In genomic region chr4:55534510-55534909, GRCm38 (mm10) we compare ENCODE assay signal across 18 mouse cellular contexts. TPM values are rescaled to one million over a fixed set of nuclear protein-coding genes. Genes with fewer than 3 reads are reported as not detected.
DNase-seq lines count a peak whose midpoint lies in the region; ATAC-seq and TF ChIP-seq lines count a peak whose summit lies in the region.
"Had no signal": no experiment of that assay in that cellular context is flagged by ENCODE, and none has a peak within 500 bp of the region (broad histone marks: within the 10 kb centered on the region; RNA-seq: fewer than 3 reads in every experiment).

No protein-coding gene starts in this region.

- DNase-seq in embryonic facial prominence, embryonic 14.5 days (ENCODE audit: low spot score) = no peak
- no peak for DNase-seq in embryonic facial prominence, embryonic 10.5 days (ENCODE audit: low spot score)
- DNase-seq in limb, embryonic 10.5 days (ENCODE audit: low spot score) = no peak
- no peak for DNase-seq in adrenal gland, postnatal 25 days
- DNase-seq in adrenal gland, postnatal 14 days = no peak
- DNase-seq: cerebellum, adult 9-11 months; right cerebral cortex, postnatal 4 days had no signal

- peaks cover 6% of the 10 kb centered on the region; the same call in 1 of the 2 replicates for H3K27me3 ChIP-seq in embryonic facial prominence, embryonic 14.5 days (replicated peaks; ENCODE audit: control insufficient read depth, insufficient read depth, low read length)
- H3K27me3 ChIP-seq in embryonic facial prominence, embryonic 10.5 days (replicated peaks; ENCODE audit: low read depth, poor library complexity, severe bottlenecking) = peaks cover 69% of the 10 kb centered on the region
- H3K27me3 ChIP-seq in limb, embryonic 13.5 days = peaks cover 27% of the 10 kb centered on the region
- H3K27me3 ChIP-seq in limb, embryonic 10.5 days (ENCODE audit: low read depth, poor library complexity, severe bottlenecking) = peaks cover 63% of the 10 kb centered on the region
- 0 out of 2 replicates have a peak, but pooled peaks cover 6% of the 10 kb centered on the region for H3K27me3 ChIP-seq in E14TG2a.4 (ENCODE audit: insufficient read depth, low read length)
- no peaks in the 10 kb centered on the region for H3K27me3 ChIP-seq in myocyte (ENCODE audit: control insufficient read depth, insufficient read depth, insufficient read length)
- H3K27me3 ChIP-seq: limb, embryonic 15.5 days had no signal

- H3K4me2 ChIP-seq in embryonic facial prominence, embryonic 14.5 days (ENCODE audit: low read depth, low read length) = 0 out of 2 replicates have a peak overlapping the region, but pooled peaks have one; percentile 92
- peak overlapping the region; percentile 81; the same call in 1 of the 2 replicates for H3K4me2 ChIP-seq in limb, embryonic 13.5 days (replicated peaks)
- H3K4me2 ChIP-seq in myocyte (ENCODE audit: low read depth) = peak overlapping the region; percentile 88

- no peak for TF ChIP-seq CTCF in E14TG2a.4 (conservative IDR thresholded peaks at IDR 0.05; ENCODE audit: low read length)

- H3K36me3 ChIP-seq in embryonic facial prominence, embryonic 14.5 days (ENCODE audit: control insufficient read depth, insufficient read depth, low read length) = 0 out of 2 replicates have a peak, but pooled peaks cover 7% of the 10 kb centered on the region
- H3K36me3 ChIP-seq in embryonic facial prominence, embryonic 10.5 days (replicated peaks) = no peaks in the 10 kb centered on the region
- no peaks in the 10 kb centered on the region for H3K36me3 ChIP-seq in limb, embryonic 13.5 days
- no peaks in the 10 kb centered on the region for H3K36me3 ChIP-seq in limb, embryonic 10.5 days
- H3K36me3 ChIP-seq in E14TG2a.4 (ENCODE audit: insufficient read depth, low read length) = peaks cover 27% of the 10 kb centered on the region
- H3K36me3 ChIP-seq in myocyte (ENCODE audit: control insufficient read depth, insufficient read depth) = peaks cover 5% of the 10 kb centered on the region
- H3K36me3 ChIP-seq: heart, embryonic 13.5 days; limb, embryonic 15.5 days; liver, embryonic 15.5 days; midbrain, embryonic 12.5 days; neural tube, embryonic 12.5 days had no signal

- H3ac ChIP-seq in myocyte (ENCODE audit: control insufficient read depth, insufficient read length) = no peak overlapping the region

- no peak overlapping the region for H3K27ac ChIP-seq in embryonic facial prominence, embryonic 14.5 days (replicated peaks; ENCODE audit: low read depth, low read length)
- H3K27ac ChIP-seq in embryonic facial prominence, embryonic 10.5 days (replicated peaks) = no peak overlapping the region
- no peak overlapping the region for H3K27ac ChIP-seq in limb, embryonic 13.5 days
- H3K27ac ChIP-seq in limb, embryonic 10.5 days = no peak overlapping the region
- H3K27ac ChIP-seq: heart, embryonic 13.5 days; liver, embryonic 15.5 days; midbrain, embryonic 12.5 days; neural tube, embryonic 12.5 days had no signal

- TF ChIP-seq POLR2A in myocyte (IDR thresholded peaks at IDR 0.05; ENCODE audit: insufficient read length, low read depth) = no peak

- no peak overlapping the region for H3K4me3 ChIP-seq in embryonic facial prominence, embryonic 14.5 days (ENCODE audit: low read depth, low read length)
- no peak overlapping the region for H3K4me3 ChIP-seq in embryonic facial prominence, embryonic 10.5 days
- no peak overlapping the region for H3K4me3 ChIP-seq in limb, embryonic 13.5 days
- H3K4me3 ChIP-seq in limb, embryonic 10.5 days = no peak overlapping the region
- H3K4me3 ChIP-seq in E14TG2a.4 (replicated peaks; ENCODE audit: low read length) = peak overlapping the region; percentile 93; the same call in 1 of the 2 replicates
- H3K4me3 ChIP-seq in myocyte = peak overlapping the region; percentile 99

- WGBS in embryonic facial prominence, embryonic 14.5 days = 57% methylated on average over 4 of the region's 4 CpGs
- WGBS in embryonic facial prominence, embryonic 10.5 days = 76% methylated on average over 4 of the region's 4 CpGs
- WGBS in limb, embryonic 13.5 days = 73% methylated on average over 4 of the region's 4 CpGs
- WGBS in limb, embryonic 10.5 days = 80% methylated on average over 4 of the region's 4 CpGs

- H3K4me1 ChIP-seq in embryonic facial prominence, embryonic 14.5 days (ENCODE audit: control insufficient read depth, insufficient read depth, low read length) = peaks cover 3% of the 10 kb centered on the region; the same call in 1 of the 2 replicates
- peaks cover 39% of the 10 kb centered on the region for H3K4me1 ChIP-seq in embryonic facial prominence, embryonic 10.5 days
- peaks cover 25% of the 10 kb centered on the region for H3K4me1 ChIP-seq in limb, embryonic 13.5 days
- H3K4me1 ChIP-seq in limb, embryonic 10.5 days = peaks cover 29% of the 10 kb centered on the region
- peaks cover 32% of the 10 kb centered on the region for H3K4me1 ChIP-seq in E14TG2a.4 (replicated peaks; ENCODE audit: low read depth, low read length)

- H3K79me2 ChIP-seq in myocyte (ENCODE audit: control insufficient read depth, insufficient read depth) = peaks cover 24% of the 10 kb centered on the region

- no peak for ATAC-seq in embryonic facial prominence, embryonic 14.5 days (ENCODE audit: low read depth)
- ATAC-seq in limb, embryonic 13.5 days (ENCODE audit: low FRiP score, low read depth) = no peak
- ATAC-seq: hindbrain, postnatal 0 days; intestine, postnatal 0 days had no signal

- no peak overlapping the region for H3K9ac ChIP-seq in embryonic facial prominence, embryonic 14.5 days (ENCODE audit: low read depth, low read length)
- H3K9ac ChIP-seq in limb, embryonic 13.5 days = no peak overlapping the region
- H3K9ac ChIP-seq: liver, embryonic 15.5 days; midbrain, embryonic 12.5 days; neural tube, embryonic 12.5 days had no signal

- no peaks in the 10 kb centered on the region for H3K9me3 ChIP-seq in embryonic facial prominence, embryonic 14.5 days (ENCODE audit: control insufficient read depth, low read length)
- H3K9me3 ChIP-seq in embryonic facial prominence, embryonic 10.5 days = no peaks in the 10 kb centered on the region
- no peaks in the 10 kb centered on the region for H3K9me3 ChIP-seq in limb, embryonic 13.5 days
- H3K9me3 ChIP-seq in limb, embryonic 10.5 days (replicated peaks) = no peaks in the 10 kb centered on the region
- H3K9me3 ChIP-seq in E14TG2a.4 (ENCODE audit: low read length) = no peaks in the 10 kb centered on the region
- H3K9me3 ChIP-seq: heart, embryonic 13.5 days; limb, embryonic 15.5 days; liver, embryonic 15.5 days; midbrain, embryonic 12.5 days; neural tube, embryonic 12.5 days had no signal

TF ChIP-seq in myocyte, 11 proteins besides CTCF, POLR2A, EP300 and RAD21:
- TF ChIP-seq CEBPB (IDR thresholded peaks at IDR 0.05; ENCODE audit: insufficient read depth, poor library complexity, severe bottlenecking) = peak; percentile 96
- no peak for TF ChIP-seq TCF12 (IDR thresholded peaks at IDR 0.05; ENCODE audit: insufficient read depth, poor library complexity, severe bottlenecking)

RNA-seq across cellular contexts. Expression of gene Klf4, which starts 2.2 kb away (rescaled TPM):
- polyA plus RNA-seq in embryonic facial prominence, embryonic 14.5 days (2014; fragmentation: Nextera tagmentation; extraction: Ambion mirVana) = 24.4 and 27.5 TPM in 2 replicates
- 0.67 and 1.5 TPM in 2 replicates for polyA plus RNA-seq in embryonic facial prominence, embryonic 10.5 days (2016; fragmentation: Nextera tagmentation; extraction: Ambion mirVana)
- 12.3 and 12.6 TPM in 2 replicates for polyA plus RNA-seq in limb, embryonic 13.5 days (2015; fragmentation: Nextera tagmentation; extraction: Ambion mirVana)
- 0.46 and 0.78 TPM in 2 replicates for polyA plus RNA-seq in limb, embryonic 10.5 days (2016; fragmentation: Nextera tagmentation; extraction: Ambion mirVana)
- polyA plus RNA-seq in myocyte (2012; fragmentation: generic; extraction: Trizol) = 84.3 TPM
- 6.7 and 8.7 TPM in 2 replicates for total RNA-seq in adrenal gland, postnatal 25 days (2021)
- 25.1 and 36.2 TPM in 2 replicates for total RNA-seq in adrenal gland, postnatal 14 days (2021)
- total RNA-seq: MEL had no signal

Comparison
In these comparisons a context has a peak if more than half of its experiments do, and no peak if none do; other contexts are left out.
1. H3K4me3 ChIP-seq: peak in E14TG2a.4 (single experiment) and myocyte (single experiment); none in embryonic facial prominence, embryonic 14.5 days (single experiment), embryonic facial prominence, embryonic 10.5 days (single experiment), limb, embryonic 13.5 days (single experiment) and limb, embryonic 10.5 days (single experiment).
2. Peak in every context shown above with its lines, with median percentiles within 50 percentile points of each other: H3K4me2 ChIP-seq.